9 mouse cellular contexts compared by ENCODE assay signal in the genomic region with DNA sequence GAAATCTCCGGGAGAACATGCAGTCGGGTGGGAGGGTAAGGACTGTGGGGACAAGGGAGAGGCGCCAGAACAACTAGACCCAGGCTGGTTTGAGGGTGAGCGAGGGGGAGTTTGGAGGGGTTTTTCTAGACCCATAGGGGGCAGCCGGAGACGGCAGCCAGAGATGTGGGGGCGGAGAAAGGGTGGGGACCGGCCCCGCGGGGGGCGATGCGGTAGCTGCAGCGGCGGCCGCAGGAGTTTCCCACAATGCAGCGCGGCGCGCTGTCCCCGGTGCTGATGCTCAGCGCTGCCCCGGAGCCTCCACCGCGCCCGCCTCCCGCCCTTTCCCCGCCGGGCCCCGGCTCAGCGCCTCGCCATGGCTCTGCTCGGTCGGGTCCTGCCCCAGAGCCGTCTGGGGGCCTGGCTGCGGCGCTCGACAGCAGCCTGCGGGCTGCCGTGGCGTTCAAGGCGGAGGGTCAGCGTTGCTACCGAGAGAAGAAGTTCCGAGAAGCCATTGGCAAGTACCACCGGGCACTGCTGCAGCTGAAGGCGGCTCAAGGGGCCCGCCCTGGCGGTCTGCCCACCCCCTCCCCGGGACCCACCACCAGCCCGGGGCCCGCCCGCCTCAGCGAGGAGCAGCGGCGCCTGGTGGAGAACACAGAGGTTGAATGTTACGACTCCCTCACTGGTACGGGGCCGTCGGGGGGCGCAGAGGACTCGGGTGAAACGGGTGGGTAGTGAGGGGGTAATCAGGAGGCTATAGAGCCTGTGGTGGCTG. TPM values are rescaled to one million over a fixed set of nuclear protein-coding genes. Genes with fewer than 3 reads are reported as not detected.
A peak's percentile ranks its signal among the peaks of the same experiment; 100 is the strongest.
DNase-seq lines count a peak whose midpoint lies in the region; ATAC-seq lines count a peak whose summit lies in the region.
"Had no signal": no experiment of that assay in that cellular context is flagged by ENCODE, and none has a peak within 500 bp of the region (broad histone marks: within the 10 kb centered on the region; RNA-seq: fewer than 3 reads in every experiment).

A gene (plus strand): TSS at position 235 of the 757 bp plus-strand sequence.

- DNase-seq in gastrocnemius, postnatal 14 days: peak; percentile 39
- no peak for DNase-seq in gastrocnemius, postnatal 36 days
- DNase-seq in adrenal gland, postnatal 14 days: peak; percentile 72
- peak; percentile 84 for DNase-seq in hindbrain, embryonic 11.5 days (ENCODE audit: low spot score)
- peak; percentile 77 to 80 for DNase-seq in layer of hippocampus, postnatal 36 days
- peak; percentile 97 for DNase-seq in midbrain, embryonic 11.5 days (ENCODE audit: low spot score, missing footprints)

- H3K27ac ChIP-seq in embryonic facial prominence, embryonic 13.5 days: no peak within 1 kb of the TSS
- H3K27ac ChIP-seq in hindbrain, embryonic 11.5 days (ENCODE audit: low read depth, low read length): peak within 1 kb of the TSS; percentile 66
- H3K27ac ChIP-seq in midbrain, embryonic 11.5 days (ENCODE audit: low read depth, low read length): peak within 1 kb of the TSS; percentile 32
- no peak within 1 kb of the TSS for H3K27ac ChIP-seq in stomach, embryonic 16.5 days (ENCODE audit: low read length)

- H3K27me3 ChIP-seq in embryonic facial prominence, embryonic 13.5 days: peaks cover 62% of the 10 kb centered on the region
- peaks cover 30% of the 10 kb centered on the region for H3K27me3 ChIP-seq in hindbrain, embryonic 11.5 days (ENCODE audit: control insufficient read depth, insufficient read depth, low read length)
- H3K27me3 ChIP-seq in midbrain, embryonic 11.5 days (ENCODE audit: control insufficient read depth, insufficient read depth, low read length): peaks cover 36% of the 10 kb centered on the region
- H3K27me3 ChIP-seq in stomach, embryonic 16.5 days (ENCODE audit: control insufficient read depth, insufficient read depth, low read length): peaks cover 51% of the 10 kb centered on the region

- H3K36me3 ChIP-seq in embryonic facial prominence, embryonic 13.5 days: peaks cover 33% of the 10 kb centered on the region
- H3K36me3 ChIP-seq in hindbrain, embryonic 11.5 days (ENCODE audit: control insufficient read depth, insufficient read depth, low read length): no peaks in the 10 kb centered on the region
- H3K36me3 ChIP-seq in midbrain, embryonic 11.5 days (ENCODE audit: control insufficient read depth, insufficient read depth, low read length): peaks cover 2% of the 10 kb centered on the region
- H3K36me3 ChIP-seq in stomach, embryonic 16.5 days (ENCODE audit: control insufficient read depth, insufficient read depth, low read length): no peaks in the 10 kb centered on the region

- 0 out of 2 replicates have a peak within 1 kb of the TSS, but pooled peaks have one; percentile 27 for H3K9ac ChIP-seq in embryonic facial prominence, embryonic 13.5 days
- H3K9ac ChIP-seq in hindbrain, embryonic 11.5 days (ENCODE audit: low read depth, low read length): peak within 1 kb of the TSS; percentile 73
- peak within 1 kb of the TSS; percentile 64 for H3K9ac ChIP-seq in midbrain, embryonic 11.5 days (ENCODE audit: low read length)
- H3K9ac ChIP-seq in stomach, embryonic 16.5 days (ENCODE audit: low read length): no peak within 1 kb of the TSS

- H3K9me3 ChIP-seq in embryonic facial prominence, embryonic 13.5 days: no peaks in the 10 kb centered on the region
- no peaks in the 10 kb centered on the region for H3K9me3 ChIP-seq in hindbrain, embryonic 11.5 days (ENCODE audit: control insufficient read depth, low read length)
- no peaks in the 10 kb centered on the region for H3K9me3 ChIP-seq in midbrain, embryonic 11.5 days (ENCODE audit: control insufficient read depth, low read length)
- no peaks in the 10 kb centered on the region for H3K9me3 ChIP-seq in stomach, embryonic 16.5 days (replicated peaks; ENCODE audit: control insufficient read depth, low read length)

- H3K4me3 ChIP-seq in embryonic facial prominence, embryonic 13.5 days: peak within 1 kb of the TSS; percentile 36
- peak within 1 kb of the TSS; percentile 48 for H3K4me3 ChIP-seq in hindbrain, embryonic 11.5 days (ENCODE audit: low read depth, low read length)
- H3K4me3 ChIP-seq in midbrain, embryonic 11.5 days (ENCODE audit: low read depth, low read length): peak within 1 kb of the TSS; percentile 49
- H3K4me3 ChIP-seq in stomach, embryonic 16.5 days (replicated peaks; ENCODE audit: low read length): peak within 1 kb of the TSS; percentile 32

- H3K4me2 ChIP-seq in embryonic facial prominence, embryonic 13.5 days: peak within 1 kb of the TSS; percentile 63
- peak within 1 kb of the TSS; percentile 79 for H3K4me2 ChIP-seq in hindbrain, embryonic 11.5 days (replicated peaks; ENCODE audit: low read depth, low read length)
- peak within 1 kb of the TSS; percentile 83 for H3K4me2 ChIP-seq in midbrain, embryonic 11.5 days
- peak within 1 kb of the TSS; percentile 42 for H3K4me2 ChIP-seq in stomach, embryonic 16.5 days (ENCODE audit: low read depth, low read length)

- 0 out of 2 replicates have a peak, but pooled peaks have one; percentile 17 for ATAC-seq in embryonic facial prominence, embryonic 13.5 days (ENCODE audit: insufficient number of reproducible peaks, insufficient read depth, low FRiP score, low TSS enrichment, low read depth)
- ATAC-seq in hindbrain, embryonic 11.5 days (ENCODE audit: low FRiP score): peak; percentile 71
- ATAC-seq in midbrain, embryonic 11.5 days (ENCODE audit: low FRiP score): peak; percentile 72
- ATAC-seq in stomach, embryonic 16.5 days (ENCODE audit: insufficient read depth, low FRiP score): peak; percentile 43

- intact Hi-C loops in gastrocnemius, postnatal 14 days (cut with DNase I; ENCODE audit: low total_unique reads): no loop called here
- intact Hi-C loops in gastrocnemius, postnatal 36 days (cut with DNase I): loop anchor here (2.0 kb wide), 1 partner anchor 31 kb away; no protein-coding TSS in a partner anchor

- 2% methylated on average over 54 of the region's 62 CpGs for WGBS in embryonic facial prominence, embryonic 13.5 days
- WGBS in hindbrain, embryonic 11.5 days: 3% methylated on average over 36 of the region's 62 CpGs
- WGBS in midbrain, embryonic 11.5 days: 4% methylated on average over 50 of the region's 62 CpGs
- WGBS in stomach, embryonic 16.5 days: 5% methylated on average over 58 of the region's 62 CpGs

- peaks cover 5% of the 10 kb centered on the region for H3K4me1 ChIP-seq in embryonic facial prominence, embryonic 13.5 days
- no peaks in the 10 kb centered on the region for H3K4me1 ChIP-seq in hindbrain, embryonic 11.5 days (replicated peaks; ENCODE audit: control insufficient read depth, insufficient read depth, low read length)
- H3K4me1 ChIP-seq in midbrain, embryonic 11.5 days (ENCODE audit: control insufficient read depth, insufficient read depth, low read length): 0 out of 2 replicates have a peak, but pooled peaks cover 4% of the 10 kb centered on the region
- peaks cover 4% of the 10 kb centered on the region; the same call in 1 of the 2 replicates for H3K4me1 ChIP-seq in stomach, embryonic 16.5 days (ENCODE audit: control insufficient read depth, insufficient read depth, low read length)

RNA-seq across cellular contexts. Expression of the gene that starts here (rescaled TPM):
- not detected for total RNA-seq in gastrocnemius, postnatal 14 days (2021)
- not detected for total RNA-seq in gastrocnemius, postnatal 36 days (2021)
- total RNA-seq in adrenal gland, postnatal 14 days (2021): 0.26 and 0.83 TPM in 2 replicates
- polyA plus RNA-seq in embryonic facial prominence, embryonic 13.5 days (2015; fragmentation: Nextera tagmentation; extraction: Ambion mirVana): 1.1 TPM in 2 replicates
- 11.2 and 13.4 TPM in 2 replicates for polyA plus RNA-seq in hindbrain, embryonic 11.5 days (2014; fragmentation: Nextera tagmentation; extraction: Ambion mirVana)
- total RNA-seq in layer of hippocampus, postnatal 36 days (2021): 10 to 100 TPM; 45.8 to 48.2 TPM
- polyA plus RNA-seq in midbrain, embryonic 11.5 days (2014; fragmentation: Nextera tagmentation; extraction: Ambion mirVana): 9.3 and 10.2 TPM in 2 replicates
- 0.94 and 1.3 TPM in 2 replicates for polyA plus RNA-seq in stomach, embryonic 16.5 days (2015; fragmentation: Nextera tagmentation; extraction: Ambion mirVana)
- total RNA-seq: liver, adult 2 months had no signal
- polyA plus RNA-seq: liver, adult 2 months had no signal

Comparison
In these comparisons a context has a peak if more than half of its experiments do, and no peak if none do; other contexts are left out.
1. RNA of the gene that starts here (total RNA-seq): 45.8 to 48.2 TPM in layer of hippocampus, postnatal 36 days; 0.26 to 0.83 TPM in adrenal gland, postnatal 14 days, not detected in gastrocnemius, postnatal 14 days and not detected in gastrocnemius, postnatal 36 days; every median in the first group is over 10 times any median in the second.
2. Peak in DNase-seq in gastrocnemius, postnatal 14 days; RNA of the gene not detected or under 1 TPM.
3. Peak in DNase-seq in adrenal gland, postnatal 14 days; RNA of the gene not detected or under 1 TPM.
4. DNase-seq: peak in hindbrain, embryonic 11.5 days (single experiment), layer of hippocampus, postnatal 36 days (2 of 2) and midbrain, embryonic 11.5 days (single experiment); none in gastrocnemius, postnatal 36 days (0 of 2).
5. ATAC-seq: peak in every context shown above with its lines; median percentile 72 in midbrain, embryonic 11.5 days; 71 in hindbrain, embryonic 11.5 days; 43 in stomach, embryonic 16.5 days; 17 in embryonic facial prominence, embryonic 13.5 days.
6. H3K27ac ChIP-seq: peak in hindbrain, embryonic 11.5 days (single experiment) and midbrain, embryonic 11.5 days (single experiment); none in embryonic facial prominence, embryonic 13.5 days (single experiment) and stomach, embryonic 16.5 days (single experiment).
7. Peak in every context shown above with its lines, with median percentiles within 50 percentile points of each other: H3K4me2 ChIP-seq and H3K4me3 ChIP-seq.